11 mouse cellular contexts compared by ENCODE assay signal in genomic region chr10:123426527-123427363, GRCm38 (mm10).
DNase-seq lines count a peak whose midpoint lies in the region; ATAC-seq lines count a peak whose summit lies in the region.
"Had no signal": no experiment of that assay in that cellular context is flagged by ENCODE, and none has a peak within 500 bp of the region (broad histone marks: within the 10 kb centered on the region; RNA-seq: fewer than 3 reads in every experiment).

No protein-coding gene starts in this region.

- H3K4me2 ChIP-seq in liver, embryonic 11.5 days = no peak overlapping the region
- H3K4me2 ChIP-seq in liver, embryonic 12.5 days = no peak overlapping the region
- H3K4me2 ChIP-seq in embryonic facial prominence, embryonic 15.5 days (replicated peaks) = no peak overlapping the region
- H3K4me2 ChIP-seq: midbrain, embryonic 13.5 days had no signal

- H3K9me3 ChIP-seq in liver, embryonic 11.5 days (ENCODE audit: control insufficient read depth, low read length) = no peaks in the 10 kb centered on the region
- H3K9me3 ChIP-seq in liver, embryonic 12.5 days (replicated peaks) = no peaks in the 10 kb centered on the region
- H3K9me3 ChIP-seq in embryonic facial prominence, embryonic 15.5 days (replicated peaks) = no peaks in the 10 kb centered on the region
- H3K9me3 ChIP-seq: midbrain, embryonic 13.5 days had no signal

- no peaks in the 10 kb centered on the region for H3K27me3 ChIP-seq in liver, embryonic 11.5 days (replicated peaks; ENCODE audit: control insufficient read depth, insufficient read depth, low read length)
- no peaks in the 10 kb centered on the region for H3K27me3 ChIP-seq in liver, embryonic 12.5 days (replicated peaks)
- no peaks in the 10 kb centered on the region for H3K27me3 ChIP-seq in embryonic facial prominence, embryonic 15.5 days
- H3K27me3 ChIP-seq: midbrain, embryonic 13.5 days had no signal

- no peak overlapping the region for H3K27ac ChIP-seq in liver, embryonic 11.5 days (ENCODE audit: low read depth, low read length)
- no peak overlapping the region for H3K27ac ChIP-seq in liver, embryonic 12.5 days
- H3K27ac ChIP-seq in embryonic facial prominence, embryonic 15.5 days (replicated peaks) = no peak overlapping the region
- H3K27ac ChIP-seq: midbrain, embryonic 13.5 days had no signal

- H3K9ac ChIP-seq in liver, embryonic 11.5 days (ENCODE audit: low read depth, low read length) = no peak overlapping the region
- no peak overlapping the region for H3K9ac ChIP-seq in liver, embryonic 12.5 days
- no peak overlapping the region for H3K9ac ChIP-seq in embryonic facial prominence, embryonic 15.5 days
- H3K9ac ChIP-seq: midbrain, embryonic 13.5 days had no signal

- no peak overlapping the region for H3K4me3 ChIP-seq in liver, embryonic 11.5 days (ENCODE audit: low read depth, low read length)
- H3K4me3 ChIP-seq in liver, embryonic 12.5 days = no peak overlapping the region
- H3K4me3 ChIP-seq in embryonic facial prominence, embryonic 15.5 days (replicated peaks) = no peak overlapping the region
- H3K4me3 ChIP-seq: midbrain, embryonic 13.5 days had no signal

- H3K4me1 ChIP-seq in liver, embryonic 11.5 days (replicated peaks; ENCODE audit: control insufficient read depth, insufficient read depth, low read length) = no peaks in the 10 kb centered on the region
- H3K4me1 ChIP-seq in liver, embryonic 12.5 days = no peaks in the 10 kb centered on the region
- H3K4me1 ChIP-seq in embryonic facial prominence, embryonic 15.5 days = no peaks in the 10 kb centered on the region
- H3K4me1 ChIP-seq: midbrain, embryonic 13.5 days had no signal

- no peak for DNase-seq in liver, embryonic 11.5 days (ENCODE audit: low spot score)
- DNase-seq in layer of hippocampus, postnatal 14 days (ENCODE audit: low spot score in 2 of 2) = peak; percentile 59 to 78
- DNase-seq in right cerebral cortex, postnatal 36 days (ENCODE audit: low spot score in 2 of 2) = peak; percentile 55 to 82
- no peak for DNase-seq in adrenal gland, adult 8-10 months
- no peak for DNase-seq in testis, postnatal 14 days (ENCODE audit: low spot score)
- DNase-seq in lung, postnatal 25 days (ENCODE audit: low spot score) = no peak
- DNase-seq: thymus, postnatal 25 days had no signal

- H3K36me3 ChIP-seq in liver, embryonic 11.5 days (ENCODE audit: control insufficient read depth, insufficient read depth, low read length) = no peaks in the 10 kb centered on the region
- no peaks in the 10 kb centered on the region for H3K36me3 ChIP-seq in liver, embryonic 12.5 days
- no peaks in the 10 kb centered on the region for H3K36me3 ChIP-seq in embryonic facial prominence, embryonic 15.5 days
- H3K36me3 ChIP-seq: midbrain, embryonic 13.5 days had no signal

- WGBS in liver, embryonic 11.5 days = 77% methylated on average over 8 of the region's 8 CpGs
- WGBS in liver, embryonic 12.5 days (ENCODE audit: insufficient replicate concordance) = 59% methylated on average over 8 of the region's 8 CpGs
- WGBS in embryonic facial prominence, embryonic 15.5 days = 71% methylated on average over 8 of the region's 8 CpGs

- peak; percentile 36; the same call in 1 of the 2 replicates for ATAC-seq in liver, embryonic 11.5 days (replicated peaks; ENCODE audit: low FRiP score)
- ATAC-seq in liver, embryonic 12.5 days = no peak
- 0 out of 2 replicates have a peak, but pooled peaks have one; percentile 24 for ATAC-seq in embryonic facial prominence, embryonic 15.5 days (ENCODE audit: insufficient number of reproducible peaks, low FRiP score, low TSS enrichment, low read depth)
- ATAC-seq: intestine, postnatal 0 days; midbrain, embryonic 13.5 days had no signal

Comparison
In these comparisons a context has a peak if more than half of its experiments do, and no peak if none do; other contexts are left out.
1. DNase-seq: peak in layer of hippocampus, postnatal 14 days (2 of 2) and right cerebral cortex, postnatal 36 days (2 of 2); none in liver, embryonic 11.5 days (single experiment), adrenal gland, adult 8-10 months (single experiment), testis, postnatal 14 days (single experiment) and lung, postnatal 25 days (single experiment).